ENCODE assay signal across 16 mouse cellular contexts in genomic region chr16:55781809-55782208, GRCm38 (mm10). TPM values are rescaled to one million over a fixed set of nuclear protein-coding genes. Genes with fewer than 3 reads are reported as not detected.
A peak's percentile ranks its signal among the peaks of the same experiment; 100 is the strongest.
DNase-seq lines count a peak whose midpoint lies in the region; ATAC-seq lines count a peak whose summit lies in the region.
"Had no signal": no experiment of that assay in that cellular context is flagged by ENCODE, and none has a peak within 500 bp of the region (broad histone marks: within the 10 kb centered on the region; RNA-seq: fewer than 3 reads in every experiment).

No protein-coding gene starts in this region.

- intact Hi-C loops in left cerebral cortex, postnatal 4 days (cut with DNase I): no loop called here

- H3K27me3 ChIP-seq in liver, embryonic 12.5 days (replicated peaks): no peaks in the 10 kb centered on the region
- H3K27me3 ChIP-seq in lung, embryonic 15.5 days: no peaks in the 10 kb centered on the region
- H3K27me3 ChIP-seq in heart, embryonic 10.5 days (ENCODE audit: insufficient read depth, poor library complexity, severe bottlenecking): no peaks in the 10 kb centered on the region
- H3K27me3 ChIP-seq: forebrain, embryonic 15.5 days; Patski had no signal

- peak; percentile 20 for DNase-seq in adrenal gland, adult 8-10 months
- DNase-seq in adrenal gland, postnatal 25 days: no peak
- no peak for DNase-seq in left cerebral cortex, postnatal 4 days
- no peak for DNase-seq in heart, embryonic 10.5 days (ENCODE audit: low spot score)
- DNase-seq in layer of hippocampus, adult 9-10 months (ENCODE audit: low spot score): no peak
- DNase-seq: cerebellum, adult 2 months; gastrocnemius, adult 2 months; kidney, adult 2 months; kidney, postnatal 25 days had no signal

- H3K36me3 ChIP-seq in liver, embryonic 12.5 days: no peaks in the 10 kb centered on the region
- H3K36me3 ChIP-seq in lung, embryonic 15.5 days: no peaks in the 10 kb centered on the region
- no peaks in the 10 kb centered on the region for H3K36me3 ChIP-seq in heart, embryonic 10.5 days
- H3K36me3 ChIP-seq: forebrain, embryonic 15.5 days had no signal

- no peak overlapping the region for H3K9ac ChIP-seq in liver, embryonic 12.5 days
- H3K9ac ChIP-seq in lung, embryonic 15.5 days: no peak overlapping the region
- H3K9ac ChIP-seq: forebrain, embryonic 15.5 days had no signal

- H3K4me3 ChIP-seq in liver, embryonic 12.5 days: no peak overlapping the region
- no peak overlapping the region for H3K4me3 ChIP-seq in lung, embryonic 15.5 days
- no peak overlapping the region for H3K4me3 ChIP-seq in heart, embryonic 10.5 days
- H3K4me3 ChIP-seq: forebrain, embryonic 15.5 days; gastrocnemius, adult 2 months had no signal

- 50% methylated on average over 5 of the region's 5 CpGs for WGBS in liver, embryonic 12.5 days (ENCODE audit: insufficient replicate concordance)
- WGBS in lung, embryonic 15.5 days: 43% methylated on average over 5 of the region's 5 CpGs
- WGBS in heart, embryonic 10.5 days: 58% methylated on average over 5 of the region's 5 CpGs

- no peak overlapping the region for H3K4me2 ChIP-seq in liver, embryonic 12.5 days
- H3K4me2 ChIP-seq in lung, embryonic 15.5 days: no peak overlapping the region
- H3K4me2 ChIP-seq: forebrain, embryonic 15.5 days; heart, embryonic 11.5 days had no signal

- H3K27ac ChIP-seq in liver, embryonic 12.5 days: no peak overlapping the region
- H3K27ac ChIP-seq in lung, embryonic 15.5 days: no peak overlapping the region
- no peak overlapping the region for H3K27ac ChIP-seq in heart, embryonic 10.5 days
- H3K27ac ChIP-seq: forebrain, embryonic 15.5 days; gastrocnemius, adult 2 months had no signal

- no peaks in the 10 kb centered on the region for H3K9me3 ChIP-seq in liver, embryonic 12.5 days (replicated peaks)
- H3K9me3 ChIP-seq in lung, embryonic 15.5 days: no peaks in the 10 kb centered on the region
- no peaks in the 10 kb centered on the region for H3K9me3 ChIP-seq in heart, embryonic 10.5 days
- H3K9me3 ChIP-seq: forebrain, embryonic 15.5 days had no signal

- no peaks in the 10 kb centered on the region for H3K4me1 ChIP-seq in liver, embryonic 12.5 days
- H3K4me1 ChIP-seq in lung, embryonic 15.5 days: 0 out of 2 replicates have a peak, but pooled peaks cover 4% of the 10 kb centered on the region
- no peaks in the 10 kb centered on the region for H3K4me1 ChIP-seq in heart, embryonic 10.5 days
- H3K4me1 ChIP-seq: forebrain, embryonic 15.5 days had no signal

- peak; percentile 77 for ATAC-seq in liver, embryonic 12.5 days
- peak; percentile 76; the same call in 1 of the 2 replicates for ATAC-seq in lung, embryonic 15.5 days (ENCODE audit: borderline replicate concordance, extremely low read depth, low FRiP score, low TSS enrichment)
- peak; percentile 65 for ATAC-seq in megakaryocyte progenitor cell, adult 5-6 weeks (replicated peaks; ENCODE audit: poor library complexity)
- ATAC-seq: forebrain, embryonic 15.5 days; hindbrain, embryonic 16.5 days; Patski had no signal

RNA-seq across cellular contexts. Expression of gene Nfkbiz, which starts 56.9 kb away (rescaled TPM):
- 1 to 10 TPM; 3.4 to 8.0 (median 5.0) TPM for total RNA-seq in adrenal gland, adult 8-10 months (2022)
- 3.4 and 4.3 TPM in 2 replicates for total RNA-seq in adrenal gland, postnatal 25 days (2021)
- 2.4 and 2.6 TPM in 2 replicates for polyA plus RNA-seq in liver, embryonic 12.5 days (2016; fragmentation: Nextera tagmentation; extraction: Ambion mirVana)
- 7.5 and 8.0 TPM in 2 replicates for polyA plus RNA-seq in lung, embryonic 15.5 days (2015; fragmentation: Nextera tagmentation; extraction: Ambion mirVana)
- 12.3 and 24.5 TPM in 2 replicates for total RNA-seq in megakaryocyte progenitor cell, adult 5-6 weeks (2015)
- 8.0 and 13.7 TPM in 2 replicates for total RNA-seq in megakaryocyte progenitor cell, adult 5-6 weeks (2017)
- 1 to 10 TPM; 2.3 to 2.5 TPM for total RNA-seq in left cerebral cortex, postnatal 4 days (2021)
- polyA plus RNA-seq in heart, embryonic 10.5 days (2016; fragmentation: Nextera tagmentation; extraction: Ambion mirVana): 1.7 and 3.1 TPM in 2 replicates
